Mouse (Mus musculus) ES-Bruce4 (cell line): ENCODE results near the gene Trp53bp1.

Experiments used
- CTCF ChIP-seq: IDR thresholded peaks from one replicate; pipeline ENCODE4 v1.8.1; 2011; ENCODE audit warnings: low read depth, low read length
- EP300 ChIP-seq: IDR thresholded peaks from 2 replicates; pipeline ENCODE4 v1.6.1; 2011; ENCODE audit warnings: low read depth, low read length; ENCODE audit not compliant: insufficient read depth

GRCm38 (mm10) chr2:121271236-121271927 lies at the start of gene Trp53bp1:
- TF ChIP-seq CTCF (no peak), EP300 (no peak)
